Mouse (Mus musculus) embryonic facial prominence, embryonic 10.5 days (tissue): ENCODE results near the gene Cd244a. TPM values are rescaled to one million over a fixed set of nuclear protein-coding genes. Genes with fewer than 3 reads are reported as not detected.

ENCODE experiments used
- DNase-seq: peaks from one replicate; pipeline ENCODE4 v3.0.0-alpha.2; 2017; ENCODE audit warnings: low spot score
- H3K27ac ChIP-seq: fragments of 300-500 bp; sonication (generic); replicated peaks from 2 replicates; pipeline ENCODE4 v1.5.1; 2016; ENCODE audit warnings: mild to moderate bottlenecking
- H3K27me3 ChIP-seq: fragments of 300-500 bp; sonication (generic); replicated peaks from 2 replicates; pipeline ENCODE4 v1.6.1; 2016; ENCODE audit warnings: low read depth, mild to moderate bottlenecking; ENCODE audit not compliant: poor library complexity, severe bottlenecking
- H3K36me3 ChIP-seq: fragments of 300-500 bp; sonication (generic); replicated peaks from 2 replicates; pipeline ENCODE4 v1.6.1; 2016; ENCODE audit warnings: mild to moderate bottlenecking, moderate library complexity
- H3K4me1 ChIP-seq: fragments of 300-500 bp; sonication (generic); 2 replicates; pipeline ENCODE4 v1.6.1; 2016
- H3K4me3 ChIP-seq: fragments of 300-500 bp; sonication (generic); 2 replicates; pipeline ENCODE4 v1.5.1; 2016; ENCODE audit warnings: mild to moderate bottlenecking, moderate library complexity
- H3K9me3 ChIP-seq: fragments of 300-500 bp; sonication (generic); 2 replicates; pipeline ENCODE4 v1.6.1; 2016; ENCODE audit warnings: mild to moderate bottlenecking
- WGBS: fragments of 180-500 bp; shearing (Covaris S2); methylation state at CpG from one replicate; pipeline ENCODE4 v1.1.7; 2016; 5-methylcytosine and 5-hydroxymethylcytosine counted together
- polyA plus RNA-seq: library from polyadenylated mRNA; unstranded; fragments of >200 nt; fragmentation: Nextera tagmentation; extraction: Ambion mirVana; gene quantifications from 2 replicates; pipeline ENCODE4 v1.2.1, GENCODE M21; 2016

Gene Cd244a
- 0.19 TPM in 1 of 2 replicates, not detected in the other for polyA plus RNA-seq

DNA sequence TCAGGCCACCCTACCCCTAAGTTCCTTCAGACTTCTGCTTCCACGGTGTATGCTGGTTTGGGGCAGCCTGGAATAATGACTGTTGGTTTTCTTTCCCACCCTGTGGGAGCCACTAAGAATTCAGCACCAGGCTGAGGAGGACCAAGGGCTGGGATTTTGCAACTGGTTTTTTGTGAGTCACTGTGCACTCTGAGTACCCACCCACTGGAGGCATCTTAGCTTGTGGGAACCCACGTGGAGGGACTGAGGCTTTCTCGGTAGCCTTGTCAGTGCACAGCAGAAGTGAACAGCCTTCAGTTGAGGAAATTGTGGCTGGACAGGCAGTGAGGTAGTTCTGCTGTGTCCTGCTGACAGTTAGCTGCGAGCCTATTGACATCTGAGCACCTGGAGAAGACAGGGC, at the start of gene Cd244a:
Gene Cd244a (plus strand): TSS at position 296 of the 400 bp plus-strand sequence.
- peaks cover 7% of the 10 kb centered on the region; the same call in 1 of the 2 replicates for H3K4me1 ChIP-seq
- H3K9me3 ChIP-seq, result no peaks in the 10 kb centered on the region
- H3K27ac ChIP-seq, result no peak within 1 kb of the TSS
- H3K27me3 ChIP-seq, result no peaks in the 10 kb centered on the region
- no peaks in the 10 kb centered on the region for H3K36me3 ChIP-seq
- whole genome bisulfite sequencing, result 81% methylated on average over 4 of the region's 4 CpGs
- no peak within 1 kb of the TSS for H3K4me3 ChIP-seq
- DNase-seq, result no peak

DNA sequence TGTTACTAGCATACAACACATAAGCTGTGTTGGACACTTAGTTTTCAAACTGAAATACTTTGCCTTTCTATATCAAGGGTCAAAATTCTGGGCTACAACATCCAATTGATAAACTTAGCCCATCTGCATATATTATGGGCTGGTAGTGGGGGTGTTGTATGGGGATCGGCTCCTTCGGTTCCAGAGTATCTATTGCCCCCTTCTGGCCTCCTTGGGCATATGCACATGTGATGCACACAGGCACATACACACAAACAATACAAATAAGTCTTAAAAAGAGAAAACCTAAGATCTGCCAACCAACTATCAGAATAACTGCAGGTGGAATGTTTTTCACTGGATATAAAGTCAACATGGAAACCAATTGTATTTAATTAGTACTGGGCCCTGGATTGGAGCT, 45.8 kb upstream of the Cd244a start:
- 95% methylated on average over 2 of the region's 2 CpGs for WGBS
- no peaks in the 10 kb centered on the region for H3K36me3 ChIP-seq

DNA sequence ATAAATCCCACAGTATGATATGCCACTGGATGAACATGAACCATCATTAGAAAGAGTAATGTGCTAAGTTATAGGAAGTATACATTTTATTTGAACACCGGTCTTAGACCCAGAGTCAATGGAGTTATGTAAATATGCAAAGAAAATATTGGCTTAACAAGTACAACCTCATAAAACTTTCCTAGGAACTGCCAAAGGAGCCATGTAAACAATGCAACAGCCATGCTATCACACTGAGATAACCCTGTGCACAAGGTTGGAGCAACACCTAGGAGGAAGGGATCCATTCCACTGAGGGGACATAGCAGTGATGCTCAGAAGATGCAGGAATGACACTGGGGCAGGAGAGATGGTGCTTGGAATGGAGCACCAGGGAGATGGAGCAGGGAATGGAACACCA, 45.2 kb upstream of the Cd244a start:
- Histone ChIP-seq H3K4me1 (no peaks in the 10 kb centered on the region), H3K9me3 (no peaks in the 10 kb centered on the region)
- 86% methylated on average over 1 of the region's 1 CpGs for WGBS

More for the DNA sequence above, 45.8 kb upstream of the Cd244a start:
- DNase-seq, result no peak
- no peak overlapping the region for H3K27ac ChIP-seq
- H3K4me1 ChIP-seq, result no peaks in the 10 kb centered on the region
- H3K4me3 ChIP-seq, result no peak overlapping the region
- no peaks in the 10 kb centered on the region for H3K27me3 ChIP-seq
- no peaks in the 10 kb centered on the region for H3K9me3 ChIP-seq

DNA sequence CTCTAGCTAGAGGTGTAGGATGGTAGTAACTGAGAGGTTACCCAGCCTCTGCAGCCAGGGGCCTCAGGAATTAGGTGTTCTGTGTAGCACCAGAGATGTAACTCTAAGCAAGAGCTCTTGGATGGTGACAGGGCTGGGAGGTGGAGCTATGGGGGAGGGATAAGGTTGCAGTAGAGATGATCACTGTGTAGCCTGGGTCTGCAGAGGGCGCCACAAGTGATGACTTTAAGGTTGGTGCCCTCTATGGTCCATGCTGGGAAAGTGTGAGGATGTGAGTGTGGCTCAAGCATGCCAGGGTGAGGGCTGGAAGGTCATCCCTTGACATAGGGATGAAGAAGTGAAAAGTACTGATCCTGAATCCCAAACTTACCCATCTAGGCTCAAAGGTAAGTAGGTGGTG, 44.0 kb upstream of the Cd244a start:
- Histone ChIP-seq H3K36me3 (no peaks in the 10 kb centered on the region), H3K4me1 (no peaks in the 10 kb centered on the region), H3K4me3 (no peak overlapping the region), H3K27ac (no peak overlapping the region), H3K27me3 (no peaks in the 10 kb centered on the region), H3K9me3 (no peaks in the 10 kb centered on the region)
- 5% methylated on average over 1 of the region's 1 CpGs for WGBS
- DNase-seq, result no peak

More for the DNA sequence above, 45.2 kb upstream of the Cd244a start:
- Histone ChIP-seq H3K36me3 (no peaks in the 10 kb centered on the region), H3K27me3 (no peaks in the 10 kb centered on the region), H3K4me3 (no peak overlapping the region), H3K27ac (no peak overlapping the region)
- no peak for DNase-seq

DNA sequence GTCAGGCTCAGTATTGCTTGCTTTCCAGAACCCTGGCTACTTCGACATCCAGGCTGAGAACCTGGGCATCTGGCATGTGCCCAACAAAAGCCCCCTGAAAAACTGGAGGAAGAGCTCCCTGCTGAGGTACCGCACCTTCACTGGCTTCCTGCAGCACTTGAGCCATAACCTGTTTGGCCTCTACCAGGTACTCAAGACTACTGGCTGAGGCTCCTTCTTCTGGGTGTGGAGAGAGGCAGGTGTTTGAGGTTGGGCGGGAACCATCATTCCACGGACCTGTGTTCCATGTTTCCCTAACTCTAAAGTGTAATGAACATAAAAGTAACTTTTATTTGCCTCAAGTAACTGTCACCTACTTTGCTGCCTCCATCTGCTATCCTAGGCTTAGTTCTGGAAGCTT, 43.4 kb upstream of the Cd244a start:
- Histone ChIP-seq H3K27ac (no peak overlapping the region), H3K4me1 (no peaks in the 10 kb centered on the region), H3K9me3 (no peaks in the 10 kb centered on the region), H3K4me3 (no peak overlapping the region), H3K27me3 (no peaks in the 10 kb centered on the region), H3K36me3 (no peaks in the 10 kb centered on the region)
- no peak for DNase-seq
- 88% methylated on average over 4 of the region's 4 CpGs for WGBS

DNA sequence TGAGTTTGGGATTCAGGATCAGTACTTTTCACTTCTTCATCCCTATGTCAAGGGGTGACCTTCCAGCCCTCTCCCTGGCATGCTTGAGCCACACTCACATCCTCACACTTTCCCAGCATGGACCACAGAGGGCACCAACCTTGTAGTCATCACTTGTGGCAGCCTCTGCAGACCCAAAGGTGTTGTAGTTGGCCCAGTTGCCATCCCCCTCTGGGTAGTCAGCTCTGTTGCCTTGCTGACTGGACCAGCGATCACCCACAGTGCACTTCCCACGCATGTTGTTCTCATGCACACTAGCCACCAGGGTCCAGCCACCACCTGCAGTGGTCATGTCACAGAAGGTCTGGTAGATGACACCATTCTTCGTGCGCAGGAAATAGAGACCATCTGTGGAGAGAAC, 27.6 kb upstream of the Cd244a start:
- H3K4me3 ChIP-seq, result no peak overlapping the region
- H3K9me3 ChIP-seq, result no peaks in the 10 kb centered on the region
- 93% methylated on average over 4 of the region's 4 CpGs for WGBS
- no peak overlapping the region for H3K27ac ChIP-seq
- no peaks in the 10 kb centered on the region for H3K27me3 ChIP-seq
- no peaks in the 10 kb centered on the region for H3K4me1 ChIP-seq
- no peak for DNase-seq
- H3K36me3 ChIP-seq, result no peaks in the 10 kb centered on the region

DNA sequence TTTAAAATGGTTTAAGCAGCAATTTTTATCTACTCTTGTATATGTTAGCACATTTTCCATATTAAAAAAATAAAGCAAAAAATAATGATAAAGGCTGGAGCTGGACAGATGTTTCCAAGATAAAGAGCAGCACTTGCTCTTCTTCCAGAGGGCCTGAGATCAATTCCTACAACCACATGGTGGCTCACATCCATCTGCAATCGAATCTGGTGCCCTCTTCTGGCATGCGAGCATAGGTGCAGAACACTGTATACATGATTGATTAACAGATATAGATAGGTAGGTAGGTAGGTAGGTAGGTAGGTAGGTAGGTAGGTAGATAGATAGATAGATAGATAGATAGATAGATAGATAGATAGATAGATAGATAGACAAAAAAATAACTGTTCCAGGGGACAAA, 26.2 kb upstream of the Cd244a start:
- H3K4me3 ChIP-seq, result no peak overlapping the region

DNA sequence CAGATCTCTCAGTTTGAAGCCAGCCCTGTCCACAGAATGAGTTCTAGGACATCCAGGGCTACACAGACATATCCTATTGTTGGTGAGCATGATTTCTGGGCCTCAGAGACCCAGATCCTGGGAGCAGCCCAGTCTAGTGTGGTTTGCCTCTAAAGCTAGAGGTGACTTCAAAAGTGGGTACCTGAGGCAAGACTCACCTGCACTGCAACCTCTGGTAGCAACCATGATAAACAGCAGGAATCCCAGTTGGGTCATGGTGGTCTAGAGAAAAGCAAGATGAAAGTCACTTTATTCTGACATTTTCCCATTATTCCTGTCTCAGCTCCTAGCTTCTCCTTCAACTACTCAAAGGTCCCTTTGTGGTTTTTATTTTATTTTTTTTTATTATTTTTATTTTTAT, 24.4 kb upstream of the Cd244a start:
- Histone ChIP-seq H3K9me3 (peaks cover 11% of the 10 kb centered on the region; the same call in 1 of the 2 replicates), H3K4me3 (no peak overlapping the region), H3K4me1 (no peaks in the 10 kb centered on the region), H3K27me3 (no peaks in the 10 kb centered on the region), H3K36me3 (no peaks in the 10 kb centered on the region), H3K27ac (no peak overlapping the region)
- DNase-seq, result no peak

More for the DNA sequence above, 26.2 kb upstream of the Cd244a start:
- no peaks in the 10 kb centered on the region for H3K9me3 ChIP-seq
- H3K36me3 ChIP-seq, result no peaks in the 10 kb centered on the region
- no peaks in the 10 kb centered on the region for H3K27me3 ChIP-seq
- WGBS, result 61% methylated on average over 2 of the region's 2 CpGs
- no peaks in the 10 kb centered on the region for H3K4me1 ChIP-seq
- no peak overlapping the region for H3K27ac ChIP-seq
- DNase-seq, result no peak

DNA sequence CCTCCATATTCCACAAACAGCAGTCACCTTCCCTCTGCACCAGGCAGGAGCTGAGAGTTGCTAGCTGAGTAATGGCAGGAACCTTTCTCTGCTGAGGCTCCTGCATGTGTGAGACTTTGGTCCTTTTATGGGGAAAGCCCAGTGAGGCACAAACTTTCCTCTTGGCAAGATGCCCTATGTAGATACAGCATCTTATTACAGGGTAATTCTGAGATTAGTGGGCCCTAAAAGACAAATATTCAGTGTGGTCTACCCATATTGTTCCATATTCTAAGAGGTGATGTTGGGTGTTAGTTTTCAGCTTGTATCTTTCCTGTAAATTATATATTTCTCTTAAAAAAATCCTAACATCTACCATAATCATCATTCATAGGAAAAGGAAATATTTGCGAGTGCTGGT, 23.8 kb upstream of the Cd244a start, which contains the start of gene Itln1:
Gene Itln1 (minus strand): TSS at position 101 of the 400 bp plus-strand sequence.
- H3K27me3 ChIP-seq, result no peaks in the 10 kb centered on the region
- H3K4me1 ChIP-seq, result no peaks in the 10 kb centered on the region
- H3K36me3 ChIP-seq, result no peaks in the 10 kb centered on the region
- 96% methylated on average over 1 of the region's 1 CpGs for WGBS
- no peak within 1 kb of the TSS for H3K4me3 ChIP-seq
- no peak for DNase-seq
- H3K27ac ChIP-seq, result no peak within 1 kb of the TSS
- H3K9me3 ChIP-seq, result peaks cover 17% of the 10 kb centered on the region

DNA sequence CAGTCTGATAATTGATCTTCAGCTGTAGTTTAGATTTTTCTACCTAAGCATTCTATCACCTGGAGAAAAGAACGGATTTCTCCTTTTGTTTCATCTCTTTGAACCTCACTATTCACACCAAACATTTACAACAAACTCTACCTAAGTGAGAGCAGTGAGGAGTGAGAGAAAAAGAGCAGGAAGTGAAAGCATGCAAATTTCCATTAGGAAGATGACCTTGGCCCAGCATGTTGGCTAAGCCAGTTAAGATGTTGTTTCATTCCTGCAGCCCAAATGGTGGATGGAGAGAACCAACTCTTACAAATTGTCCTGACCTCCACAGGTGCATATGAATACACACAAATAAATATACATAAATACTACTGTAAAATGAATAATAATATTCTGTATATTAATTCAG, 18.3 kb upstream of the Cd244a start:
- DNase-seq, result no peak
- no peaks in the 10 kb centered on the region for H3K27me3 ChIP-seq
- WGBS, result 83% methylated on average over 1 of the region's 1 CpGs
- peaks cover 18% of the 10 kb centered on the region for H3K9me3 ChIP-seq
- H3K36me3 ChIP-seq, result no peaks in the 10 kb centered on the region
- no peaks in the 10 kb centered on the region for H3K4me1 ChIP-seq
- no peak overlapping the region for H3K4me3 ChIP-seq
- H3K27ac ChIP-seq, result no peak overlapping the region

DNA sequence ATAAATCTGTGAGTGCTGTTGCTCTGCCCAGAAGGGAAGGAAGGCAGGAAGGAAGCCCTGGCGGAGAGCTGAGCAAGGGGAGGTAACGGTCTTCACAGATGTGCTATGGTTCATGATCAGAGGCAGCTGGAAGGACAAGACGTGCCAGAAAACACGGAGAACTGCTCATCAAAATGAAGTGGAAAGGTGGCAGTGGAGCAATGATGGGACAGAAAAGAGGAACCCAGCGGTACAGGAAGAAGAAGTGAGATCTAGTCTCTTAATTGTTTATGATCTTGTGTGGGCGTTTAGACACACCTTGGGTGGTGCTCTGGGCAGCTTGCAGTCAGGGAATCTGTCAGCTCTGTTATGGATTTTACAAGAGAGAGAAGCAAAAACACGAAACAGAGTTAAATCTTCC, 7.7 kb upstream of the Cd244a start:
- 87% methylated on average over 7 of the region's 7 CpGs for WGBS
- DNase-seq, result no peak
- Histone ChIP-seq H3K4me1 (no peaks in the 10 kb centered on the region), H3K27ac (no peak overlapping the region), H3K27me3 (no peaks in the 10 kb centered on the region), H3K4me3 (no peak overlapping the region), H3K9me3 (peaks cover 4% of the 10 kb centered on the region; the same call in 1 of the 2 replicates), H3K36me3 (no peaks in the 10 kb centered on the region)

DNA sequence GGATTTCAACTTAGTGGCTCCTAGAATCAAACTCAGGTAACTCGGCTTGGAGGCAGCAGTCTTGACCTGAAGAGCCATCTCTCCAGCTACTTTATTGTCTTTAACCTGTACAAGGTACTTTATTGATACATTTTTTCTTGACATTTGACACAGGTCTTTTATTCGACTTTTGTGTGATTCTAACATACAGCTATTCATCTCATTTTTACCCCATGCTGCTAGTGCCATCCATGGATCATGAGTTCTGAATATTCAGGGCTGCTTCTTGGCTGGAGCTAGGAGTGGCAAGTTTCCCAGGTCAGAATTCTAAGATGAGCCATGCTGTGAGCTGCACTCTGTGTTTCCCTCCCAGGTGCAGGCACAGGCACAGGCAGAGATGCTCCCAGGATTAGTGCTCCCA, 6.8 kb upstream of the Cd244a start:
- Histone ChIP-seq H3K9me3 (peaks cover 4% of the 10 kb centered on the region; the same call in 1 of the 2 replicates), H3K27ac (no peak overlapping the region), H3K4me1 (no peaks in the 10 kb centered on the region), H3K4me3 (no peak overlapping the region), H3K36me3 (no peaks in the 10 kb centered on the region), H3K27me3 (no peaks in the 10 kb centered on the region)
- DNase-seq, result no peak
- 89% methylated on average over 2 of the region's 2 CpGs for WGBS

DNA sequence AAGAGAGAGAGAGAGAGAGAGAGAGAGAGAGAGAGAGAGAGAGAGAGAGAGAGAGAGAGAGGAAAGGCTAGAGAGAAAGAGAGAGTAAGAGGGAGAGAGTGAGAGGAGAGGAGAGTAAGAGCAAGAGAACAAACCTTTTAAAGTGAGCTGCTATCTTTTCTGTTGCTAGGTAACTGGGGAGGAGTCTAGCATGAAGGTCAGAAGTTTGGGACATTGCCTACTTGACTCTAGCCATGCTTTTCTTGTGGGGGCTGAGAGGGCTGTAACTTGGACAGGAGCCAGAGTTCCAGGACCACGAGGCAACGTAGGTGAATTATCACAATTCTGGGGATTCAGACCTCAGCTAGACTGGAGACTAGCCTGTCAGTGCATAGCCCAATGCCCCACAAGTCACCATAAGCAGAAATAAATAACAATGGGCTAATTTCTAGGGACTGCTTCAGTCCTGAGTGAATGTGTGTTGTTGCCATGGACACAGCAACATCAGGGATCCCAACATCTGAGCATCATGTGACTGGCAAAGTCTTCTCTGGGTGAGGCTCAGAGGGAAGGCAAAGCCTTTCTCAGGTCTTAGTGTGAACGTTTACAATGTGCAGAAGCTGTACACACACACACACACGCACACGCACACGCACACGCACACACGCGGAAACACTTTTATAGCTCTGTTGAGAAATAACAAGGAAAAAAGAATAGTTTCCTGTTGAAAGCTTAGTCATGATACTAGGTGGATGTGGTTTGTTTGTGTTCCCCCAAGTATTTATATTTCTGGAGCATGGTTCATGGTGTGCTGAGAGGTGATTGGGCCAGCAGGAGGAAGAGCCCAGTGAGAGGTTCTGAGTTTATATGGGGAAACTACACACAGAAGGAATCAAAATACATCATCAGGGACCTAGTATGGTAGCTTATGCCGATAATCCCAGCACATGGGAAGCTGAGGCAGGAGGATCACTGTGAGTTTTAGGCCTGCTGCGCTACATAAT, 5.3 kb upstream of the Cd244a start:
- WGBS, result 91% methylated on average over 11 of the region's 11 CpGs
- no peak for DNase-seq
- no peak overlapping the region for H3K27ac ChIP-seq

More for the DNA sequence above, 5.3 kb upstream of the Cd244a start:
- H3K36me3 ChIP-seq, result no peaks in the 10 kb centered on the region
- H3K9me3 ChIP-seq, result peaks cover 4% of the 10 kb centered on the region; the same call in 1 of the 2 replicates
- no peaks in the 10 kb centered on the region for H3K4me1 ChIP-seq
- H3K27me3 ChIP-seq, result no peaks in the 10 kb centered on the region
- H3K4me3 ChIP-seq, result no peak overlapping the region
